Mouse (Mus musculus): ENCODE data around the gene Picalm.

Gene Picalm

GRCm38 (mm10) chr7:90129732-90130392 is at the start of gene Picalm:
TSS of gene Picalm (plus strand) at chr7:90130213.
- DNase-seq (ENCODE audit: low spot score): peak; percentile 89

GRCm38 (mm10) chr7:90083799-90084198 is 46.2 kb upstream of the Picalm start:
- no peak for DNase-seq (ENCODE audit: low spot score)

- DNase-seq (ENCODE audit: low spot score): no peak
These were observed 45.5 kb upstream of the Picalm start for GRCm38 (mm10) chr7:90084531-90084930.

- DNase-seq (ENCODE audit: low spot score): no peak
These were observed 44.3 kb upstream of the Picalm start for GRCm38 (mm10) chr7:90085713-90086112.

GRCm38 (mm10) chr7:90086821-90087220 is 43.2 kb upstream of the Picalm start:
- no peak for DNase-seq (ENCODE audit: low spot score)

GRCm38 (mm10) chr7:90090996-90091395 is 39.0 kb upstream of the Picalm start:
- no peak for DNase-seq (ENCODE audit: low spot score)

GRCm38 (mm10) chr7:90091756-90092155 is 38.3 kb upstream of the Picalm start:
- DNase-seq (ENCODE audit: low spot score): no peak

GRCm38 (mm10) chr7:90092452-90093450 is 37.3 kb upstream of the Picalm start:
- no peak for DNase-seq (ENCODE audit: low spot score)

- no peak for DNase-seq (ENCODE audit: low spot score)
These were observed 34.9 kb upstream of the Picalm start for GRCm38 (mm10) chr7:90095097-90095496.

- no peak for DNase-seq (ENCODE audit: low spot score)
These were observed 34.1 kb upstream of the Picalm start for GRCm38 (mm10) chr7:90095766-90096372.

- DNase-seq (ENCODE audit: low spot score): no peak
These were observed 33.4 kb upstream of the Picalm start for GRCm38 (mm10) chr7:90096609-90097008.

- DNase-seq (ENCODE audit: low spot score): no peak
These were observed 31.8 kb upstream of the Picalm start for GRCm38 (mm10) chr7:90098253-90098652.

- no peak for DNase-seq (ENCODE audit: low spot score)
These were observed 30.8 kb upstream of the Picalm start for GRCm38 (mm10) chr7:90099248-90099647.

- DNase-seq (ENCODE audit: low spot score): no peak
These were observed 29.3 kb upstream of the Picalm start for GRCm38 (mm10) chr7:90100614-90101160.

GRCm38 (mm10) chr7:90116100-90116499 is 13.9 kb upstream of the Picalm start:
- no peak for DNase-seq (ENCODE audit: low spot score)

- no peak for DNase-seq (ENCODE audit: low spot score)
These were observed 9.9 kb upstream of the Picalm start for GRCm38 (mm10) chr7:90120106-90120505.

- no peak for DNase-seq (ENCODE audit: low spot score)
These were observed 5.0 kb upstream of the Picalm start for GRCm38 (mm10) chr7:90124991-90125390.

- DNase-seq (ENCODE audit: low spot score): no peak
These were observed 1.3 kb upstream of the Picalm start for GRCm38 (mm10) chr7:90128631-90129200.

- DNase-seq (ENCODE audit: low spot score): peak; percentile 13
These were observed 712 bp upstream of the Picalm start for GRCm38 (mm10) chr7:90129271-90129731.

- no peak for DNase-seq (ENCODE audit: low spot score)
These were observed 725 bp downstream of the Picalm start for GRCm38 (mm10) chr7:90130501-90131375.

- no peak for DNase-seq (ENCODE audit: low spot score)
These were observed 1.3 kb downstream of the Picalm start for GRCm38 (mm10) chr7:90131376-90131651.

Data from ovary, postnatal 10 days (tissue).